Mouse (Mus musculus): ENCODE results near the gene Htr2a. TPM values are rescaled to one million over a fixed set of nuclear protein-coding genes. Genes with fewer than 3 reads are reported as not detected.
A peak's percentile ranks its signal among the peaks of the same experiment; 100 is the strongest.

The Htr2a gene
- 5.6 and 7.1 TPM in 2 replicates for polyA plus RNA-seq (2014; fragmentation: Nextera tagmentation; extraction: Ambion mirVana)

GRCm38 (mm10) chr14:74640819-74641381 is at the start of gene Htr2a:
TSS of gene Htr2a (plus strand) at chr14:74640840.
- Histone ChIP-seq H3K27ac (ENCODE audit: low read depth, low read length) (no peak within 1 kb of the TSS), H3K4me3 (ENCODE audit: low read depth, low read length) (peak within 1 kb of the TSS; percentile 39), H3K9ac (replicated peaks; ENCODE audit: low read depth, low read length) (peak within 1 kb of the TSS; percentile 50), H3K4me2 (ENCODE audit: low read depth, low read length) (peak within 1 kb of the TSS; percentile 94), H3K9me3 (ENCODE audit: control insufficient read depth, low read length) (no peaks in the 10 kb centered on the region), H3K36me3 (ENCODE audit: control insufficient read depth, insufficient read depth, low read length) (no peaks in the 10 kb centered on the region), H3K27me3 (ENCODE audit: control insufficient read depth, insufficient read depth, low read length) (no peaks in the 10 kb centered on the region), H3K4me1 (ENCODE audit: control insufficient read depth, insufficient read depth, low read length) (peaks cover 13% of the 10 kb centered on the region; the same call in 1 of the 2 replicates)
- WGBS: under 1% methylated on average over 20 of the region's 20 CpGs
- ATAC-seq (ENCODE audit: low read depth): peak; percentile 50

GRCm38 (mm10) chr14:74601333-74602087 is 39.1 kb upstream of the Htr2a start:
- no peak overlapping the region for H3K4me3 ChIP-seq (ENCODE audit: low read depth, low read length)
- no peak overlapping the region for H3K27ac ChIP-seq (ENCODE audit: low read depth, low read length)
- no peaks in the 10 kb centered on the region for H3K4me1 ChIP-seq (ENCODE audit: control insufficient read depth, insufficient read depth, low read length)
- H3K9ac ChIP-seq (replicated peaks; ENCODE audit: low read depth, low read length): no peak overlapping the region
- WGBS: 77% methylated on average over 5 of the region's 5 CpGs
- H3K36me3 ChIP-seq (ENCODE audit: control insufficient read depth, insufficient read depth, low read length): no peaks in the 10 kb centered on the region
- H3K9me3 ChIP-seq (ENCODE audit: control insufficient read depth, low read length): no peaks in the 10 kb centered on the region
- no peak for ATAC-seq (ENCODE audit: low read depth)
- no peak overlapping the region for H3K4me2 ChIP-seq (ENCODE audit: low read depth, low read length)
- no peaks in the 10 kb centered on the region for H3K27me3 ChIP-seq (ENCODE audit: control insufficient read depth, insufficient read depth, low read length)

- H3K9ac ChIP-seq (replicated peaks; ENCODE audit: low read depth, low read length): no peak overlapping the region
- no peak overlapping the region for H3K4me3 ChIP-seq (ENCODE audit: low read depth, low read length)
- no peak for ATAC-seq (ENCODE audit: low read depth)
- no peaks in the 10 kb centered on the region for H3K27me3 ChIP-seq (ENCODE audit: control insufficient read depth, insufficient read depth, low read length)
- H3K4me2 ChIP-seq (ENCODE audit: low read depth, low read length): no peak overlapping the region
- H3K9me3 ChIP-seq (ENCODE audit: control insufficient read depth, low read length): no peaks in the 10 kb centered on the region
- no peaks in the 10 kb centered on the region for H3K4me1 ChIP-seq (ENCODE audit: control insufficient read depth, insufficient read depth, low read length)
- H3K27ac ChIP-seq (ENCODE audit: low read depth, low read length): no peak overlapping the region
- no peaks in the 10 kb centered on the region for H3K36me3 ChIP-seq (ENCODE audit: control insufficient read depth, insufficient read depth, low read length)
- WGBS: 59% methylated on average over 7 of the region's 7 CpGs
Observed at GRCm38 (mm10) chr14:74602543-74602942, 38.1 kb upstream of the Htr2a start.

GRCm38 (mm10) chr14:74603131-74603766 is 37.4 kb upstream of the Htr2a start:
- WGBS: 86% methylated on average over 7 of the region's 7 CpGs
- H3K27me3 ChIP-seq (ENCODE audit: control insufficient read depth, insufficient read depth, low read length): no peaks in the 10 kb centered on the region
- no peak overlapping the region for H3K4me2 ChIP-seq (ENCODE audit: low read depth, low read length)
- H3K9me3 ChIP-seq (ENCODE audit: control insufficient read depth, low read length): no peaks in the 10 kb centered on the region
- no peak overlapping the region for H3K27ac ChIP-seq (ENCODE audit: low read depth, low read length)
- no peak overlapping the region for H3K9ac ChIP-seq (replicated peaks; ENCODE audit: low read depth, low read length)
- no peaks in the 10 kb centered on the region for H3K36me3 ChIP-seq (ENCODE audit: control insufficient read depth, insufficient read depth, low read length)
- ATAC-seq (ENCODE audit: low read depth): no peak
- no peak overlapping the region for H3K4me3 ChIP-seq (ENCODE audit: low read depth, low read length)
- no peaks in the 10 kb centered on the region for H3K4me1 ChIP-seq (ENCODE audit: control insufficient read depth, insufficient read depth, low read length)

GRCm38 (mm10) chr14:74611326-74611725 is 29.3 kb upstream of the Htr2a start:
- no peaks in the 10 kb centered on the region for H3K9me3 ChIP-seq (ENCODE audit: control insufficient read depth, low read length)
- ATAC-seq (ENCODE audit: low read depth): no peak
- 85% methylated on average over 8 of the region's 8 CpGs for WGBS
- no peak overlapping the region for H3K4me2 ChIP-seq (ENCODE audit: low read depth, low read length)
- H3K4me3 ChIP-seq (ENCODE audit: low read depth, low read length): no peak overlapping the region
- H3K9ac ChIP-seq (replicated peaks; ENCODE audit: low read depth, low read length): no peak overlapping the region
- no peak overlapping the region for H3K27ac ChIP-seq (ENCODE audit: low read depth, low read length)
- no peaks in the 10 kb centered on the region for H3K27me3 ChIP-seq (ENCODE audit: control insufficient read depth, insufficient read depth, low read length)
- H3K4me1 ChIP-seq (ENCODE audit: control insufficient read depth, insufficient read depth, low read length): no peaks in the 10 kb centered on the region
- no peaks in the 10 kb centered on the region for H3K36me3 ChIP-seq (ENCODE audit: control insufficient read depth, insufficient read depth, low read length)

- no peak for ATAC-seq (ENCODE audit: low read depth)
- Histone ChIP-seq H3K9me3 (ENCODE audit: control insufficient read depth, low read length) (no peaks in the 10 kb centered on the region), H3K9ac (replicated peaks; ENCODE audit: low read depth, low read length) (no peak overlapping the region), H3K4me1 (ENCODE audit: control insufficient read depth, insufficient read depth, low read length) (no peaks in the 10 kb centered on the region), H3K4me3 (ENCODE audit: low read depth, low read length) (no peak overlapping the region), H3K27me3 (ENCODE audit: control insufficient read depth, insufficient read depth, low read length) (no peaks in the 10 kb centered on the region), H3K4me2 (ENCODE audit: low read depth, low read length) (no peak overlapping the region), H3K27ac (ENCODE audit: low read depth, low read length) (no peak overlapping the region), H3K36me3 (ENCODE audit: control insufficient read depth, insufficient read depth, low read length) (no peaks in the 10 kb centered on the region)
- 72% methylated on average over 4 of the region's 4 CpGs for WGBS
Observed at GRCm38 (mm10) chr14:74618858-74619257, 21.8 kb upstream of the Htr2a start.

- H3K4me3 ChIP-seq (ENCODE audit: low read depth, low read length): no peak overlapping the region
- no peak for ATAC-seq (ENCODE audit: low read depth)
- H3K27me3 ChIP-seq (ENCODE audit: control insufficient read depth, insufficient read depth, low read length): no peaks in the 10 kb centered on the region
- peaks cover 12% of the 10 kb centered on the region; the same call in 1 of the 2 replicates for H3K4me1 ChIP-seq (ENCODE audit: control insufficient read depth, insufficient read depth, low read length)
- no peaks in the 10 kb centered on the region for H3K36me3 ChIP-seq (ENCODE audit: control insufficient read depth, insufficient read depth, low read length)
- H3K9me3 ChIP-seq (ENCODE audit: control insufficient read depth, low read length): no peaks in the 10 kb centered on the region
- H3K4me2 ChIP-seq (ENCODE audit: low read depth, low read length): no peak overlapping the region
- 94% methylated on average over 4 of the region's 4 CpGs for WGBS
- H3K27ac ChIP-seq (ENCODE audit: low read depth, low read length): no peak overlapping the region
- H3K9ac ChIP-seq (replicated peaks; ENCODE audit: low read depth, low read length): no peak overlapping the region
Observed at GRCm38 (mm10) chr14:74638071-74638470, 2.6 kb upstream of the Htr2a start.

GRCm38 (mm10) chr14:74641668-74642230 is 1.1 kb downstream of the Htr2a start:
- peak overlapping the region; percentile 39 for H3K4me3 ChIP-seq (ENCODE audit: low read depth, low read length)
- H3K27ac ChIP-seq (ENCODE audit: low read depth, low read length): no peak overlapping the region
- H3K4me1 ChIP-seq (ENCODE audit: control insufficient read depth, insufficient read depth, low read length): peaks cover 13% of the 10 kb centered on the region; the same call in 1 of the 2 replicates
- no peaks in the 10 kb centered on the region for H3K27me3 ChIP-seq (ENCODE audit: control insufficient read depth, insufficient read depth, low read length)
- peak overlapping the region; percentile 50 for H3K9ac ChIP-seq (replicated peaks; ENCODE audit: low read depth, low read length)
- 15% methylated on average over 17 of the region's 17 CpGs for WGBS
- no peaks in the 10 kb centered on the region for H3K9me3 ChIP-seq (ENCODE audit: control insufficient read depth, low read length)
- H3K4me2 ChIP-seq (ENCODE audit: low read depth, low read length): peak overlapping the region; percentile 94
- no peaks in the 10 kb centered on the region for H3K36me3 ChIP-seq (ENCODE audit: control insufficient read depth, insufficient read depth, low read length)
- 0 out of 2 replicates have a peak, but pooled peaks have one; percentile 16 for ATAC-seq (ENCODE audit: low read depth)

Data from neural tube, embryonic 14.5 days (tissue).